Mouse (Mus musculus): ENCODE results near the gene Efcab14. TPM values are rescaled to one million over a fixed set of nuclear protein-coding genes. Genes with fewer than 3 reads are reported as not detected.

Gene Efcab14
- polyA plus RNA-seq, 1 experiment: 31.2 TPM

DNA sequence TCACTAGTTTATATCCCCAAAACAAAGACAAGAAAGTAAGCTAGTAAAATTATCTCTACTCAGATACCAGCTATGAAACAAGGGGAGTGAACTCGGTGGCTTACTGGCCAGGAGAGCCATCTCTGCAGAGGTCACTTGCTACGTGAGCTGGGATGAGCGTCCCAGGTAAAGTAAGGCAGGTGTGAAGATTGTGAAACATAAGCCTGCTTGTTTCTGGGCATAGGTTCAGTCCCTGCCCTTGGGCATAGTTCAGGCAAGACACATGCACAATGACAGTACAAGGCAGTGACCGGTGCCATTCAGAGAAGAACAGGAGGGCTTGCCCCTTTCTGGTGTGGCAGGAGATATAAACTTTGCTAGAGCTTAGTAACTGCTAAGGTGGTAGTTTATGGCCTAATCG lies 78.1 kb downstream of the Efcab14 start:
- Histone ChIP-seq H3K27me3 (ENCODE audit: control insufficient read depth, insufficient read depth, low read length) (no peaks in the 10 kb centered on the region), H3K27ac (ENCODE audit: control insufficient read depth, insufficient read depth, low read length) (no peak overlapping the region), H3K4me1 (replicated peaks; ENCODE audit: control insufficient read depth, insufficient read depth, low read length) (no peaks in the 10 kb centered on the region), H3K4me3 (ENCODE audit: control insufficient read depth, insufficient read depth, low read length) (no peak overlapping the region), H3K36me3 (ENCODE audit: control insufficient read depth, insufficient read depth, low read length) (0 out of 2 replicates have a peak, but pooled peaks cover 3% of the 10 kb centered on the region)
- DNase-seq: no peak
- WGBS: 95% methylated on average over 5 of the region's 5 CpGs
- TF ChIP-seq CTCF (IDR thresholded peaks at IDR 0.05; ENCODE audit: borderline replicate concordance, control insufficient read depth, extremely low read depth, insufficient read depth, low read length, poor library complexity) (no peak), POLR2A (IDR thresholded peaks at IDR 0.05; ENCODE audit: control insufficient read depth, extremely low read depth, insufficient read depth, low read length, poor library complexity) (no peak)

GRCm38 (mm10) chr4:115820199-115820598 lies 82.7 kb downstream of the Efcab14 start:
- DNase-seq: no peak
- Histone ChIP-seq H3K27me3 (ENCODE audit: control insufficient read depth, insufficient read depth, low read length) (no peaks in the 10 kb centered on the region), H3K4me1 (replicated peaks; ENCODE audit: control insufficient read depth, insufficient read depth, low read length) (no peaks in the 10 kb centered on the region; the same call in 1 of the 2 replicates), H3K4me3 (ENCODE audit: control insufficient read depth, insufficient read depth, low read length) (no peak overlapping the region), H3K36me3 (ENCODE audit: control insufficient read depth, insufficient read depth, low read length) (no peaks in the 10 kb centered on the region), H3K27ac (ENCODE audit: control insufficient read depth, insufficient read depth, low read length) (no peak overlapping the region)
- TF ChIP-seq POLR2A (IDR thresholded peaks at IDR 0.05; ENCODE audit: control insufficient read depth, extremely low read depth, insufficient read depth, low read length, poor library complexity) (no peak), CTCF (IDR thresholded peaks at IDR 0.05; ENCODE audit: borderline replicate concordance, control insufficient read depth, extremely low read depth, insufficient read depth, low read length, poor library complexity) (no peak)
- 97% methylated on average over 3 of the region's 3 CpGs for WGBS

GRCm38 (mm10) chr4:115820944-115821343 lies 83.4 kb downstream of the Efcab14 start:
- WGBS: 99% methylated on average over 3 of the region's 3 CpGs
- Histone ChIP-seq H3K27me3 (ENCODE audit: control insufficient read depth, insufficient read depth, low read length) (no peaks in the 10 kb centered on the region), H3K4me3 (ENCODE audit: control insufficient read depth, insufficient read depth, low read length) (no peak overlapping the region), H3K27ac (ENCODE audit: control insufficient read depth, insufficient read depth, low read length) (no peak overlapping the region), H3K4me1 (replicated peaks; ENCODE audit: control insufficient read depth, insufficient read depth, low read length) (no peaks in the 10 kb centered on the region; the same call in 1 of the 2 replicates), H3K36me3 (ENCODE audit: control insufficient read depth, insufficient read depth, low read length) (no peaks in the 10 kb centered on the region)
- no peak for TF ChIP-seq CTCF (IDR thresholded peaks at IDR 0.05; ENCODE audit: borderline replicate concordance, control insufficient read depth, extremely low read depth, insufficient read depth, low read length, poor library complexity)
- TF ChIP-seq POLR2A (IDR thresholded peaks at IDR 0.05; ENCODE audit: control insufficient read depth, extremely low read depth, insufficient read depth, low read length, poor library complexity): no peak
- no peak for DNase-seq

- H3K36me3 ChIP-seq (ENCODE audit: control insufficient read depth, insufficient read depth, low read length): no peaks in the 10 kb centered on the region
- no peak overlapping the region for H3K4me3 ChIP-seq (ENCODE audit: control insufficient read depth, insufficient read depth, low read length)
- H3K4me1 ChIP-seq (replicated peaks; ENCODE audit: control insufficient read depth, insufficient read depth, low read length): no peaks in the 10 kb centered on the region; the same call in 1 of the 2 replicates
- no peak overlapping the region for H3K27ac ChIP-seq (ENCODE audit: control insufficient read depth, insufficient read depth, low read length)
- no peak for DNase-seq
- no peak for TF ChIP-seq CTCF (IDR thresholded peaks at IDR 0.05; ENCODE audit: borderline replicate concordance, control insufficient read depth, extremely low read depth, insufficient read depth, low read length, poor library complexity)
- no peak for TF ChIP-seq POLR2A (IDR thresholded peaks at IDR 0.05; ENCODE audit: control insufficient read depth, extremely low read depth, insufficient read depth, low read length, poor library complexity)
- no peaks in the 10 kb centered on the region for H3K27me3 ChIP-seq (ENCODE audit: control insufficient read depth, insufficient read depth, low read length)
These were observed 83.9 kb downstream of the Efcab14 start for GRCm38 (mm10) chr4:115821431-115821830.

DNA sequence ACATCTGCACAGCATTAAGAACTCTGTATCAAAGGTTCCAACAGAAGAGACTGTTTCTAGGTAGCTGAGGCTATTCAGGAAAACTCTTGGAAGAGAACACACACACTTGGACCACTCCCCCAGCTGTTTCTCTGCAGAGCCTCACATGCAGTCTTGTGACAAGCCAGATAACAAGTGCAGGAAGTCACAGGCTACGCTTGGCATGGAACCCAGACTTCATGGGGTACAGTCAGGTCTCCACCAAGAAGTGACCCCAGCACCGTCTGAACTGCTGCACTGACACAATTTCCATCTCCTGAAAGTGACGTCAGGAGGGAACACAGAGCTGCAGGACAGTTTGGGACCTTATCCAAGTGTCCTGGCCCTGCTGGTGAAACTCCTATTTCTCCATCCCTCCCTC lies 84.4 kb downstream of the Efcab14 start:
- Histone ChIP-seq H3K36me3 (ENCODE audit: control insufficient read depth, insufficient read depth, low read length) (no peaks in the 10 kb centered on the region), H3K27me3 (ENCODE audit: control insufficient read depth, insufficient read depth, low read length) (no peaks in the 10 kb centered on the region), H3K27ac (ENCODE audit: control insufficient read depth, insufficient read depth, low read length) (no peak overlapping the region), H3K4me3 (ENCODE audit: control insufficient read depth, insufficient read depth, low read length) (no peak overlapping the region), H3K4me1 (replicated peaks; ENCODE audit: control insufficient read depth, insufficient read depth, low read length) (no peaks in the 10 kb centered on the region; the same call in 1 of the 2 replicates)
- no peak for TF ChIP-seq POLR2A (IDR thresholded peaks at IDR 0.05; ENCODE audit: control insufficient read depth, extremely low read depth, insufficient read depth, low read length, poor library complexity)
- no peak for TF ChIP-seq CTCF (IDR thresholded peaks at IDR 0.05; ENCODE audit: borderline replicate concordance, control insufficient read depth, extremely low read depth, insufficient read depth, low read length, poor library complexity)
- WGBS: 86% methylated on average over 3 of the region's 3 CpGs
- DNase-seq: no peak

DNA sequence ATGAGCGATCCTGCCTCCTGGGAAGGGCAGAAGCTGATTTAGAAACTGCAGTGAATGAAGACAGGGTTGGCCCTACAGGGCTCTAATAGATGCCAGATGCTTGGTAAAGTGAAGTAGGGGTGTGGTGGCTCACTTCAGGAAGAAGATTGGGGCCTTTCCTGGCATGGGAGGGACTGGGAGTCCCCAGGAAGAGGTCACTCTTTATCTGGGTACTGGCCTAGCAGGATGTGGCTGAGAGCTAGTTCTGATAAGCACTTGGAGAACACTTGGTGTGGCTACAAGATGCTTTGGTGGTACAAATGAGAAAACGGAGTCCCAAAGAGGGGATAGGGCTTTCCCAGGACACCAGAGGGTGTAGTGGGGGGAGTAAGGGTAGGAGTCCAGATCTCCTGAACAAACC lies 86.6 kb downstream of the Efcab14 start:
- Histone ChIP-seq H3K4me1 (replicated peaks; ENCODE audit: control insufficient read depth, insufficient read depth, low read length) (peaks cover 7% of the 10 kb centered on the region), H3K36me3 (ENCODE audit: control insufficient read depth, insufficient read depth, low read length) (no peaks in the 10 kb centered on the region), H3K27me3 (ENCODE audit: control insufficient read depth, insufficient read depth, low read length) (no peaks in the 10 kb centered on the region), H3K4me3 (ENCODE audit: control insufficient read depth, insufficient read depth, low read length) (no peak overlapping the region), H3K27ac (ENCODE audit: control insufficient read depth, insufficient read depth, low read length) (no peak overlapping the region)
- no peak for TF ChIP-seq POLR2A (IDR thresholded peaks at IDR 0.05; ENCODE audit: control insufficient read depth, extremely low read depth, insufficient read depth, low read length, poor library complexity)
- TF ChIP-seq CTCF (IDR thresholded peaks at IDR 0.05; ENCODE audit: borderline replicate concordance, control insufficient read depth, extremely low read depth, insufficient read depth, low read length, poor library complexity): no peak
- WGBS: 83% methylated on average over 2 of the region's 2 CpGs
- DNase-seq: no peak

GRCm38 (mm10) chr4:115825271-115825670 lies 87.7 kb downstream of the Efcab14 start:
- Histone ChIP-seq H3K27me3 (ENCODE audit: control insufficient read depth, insufficient read depth, low read length) (no peaks in the 10 kb centered on the region), H3K27ac (ENCODE audit: control insufficient read depth, insufficient read depth, low read length) (no peak overlapping the region), H3K4me1 (replicated peaks; ENCODE audit: control insufficient read depth, insufficient read depth, low read length) (peaks cover 15% of the 10 kb centered on the region), H3K36me3 (ENCODE audit: control insufficient read depth, insufficient read depth, low read length) (no peaks in the 10 kb centered on the region), H3K4me3 (ENCODE audit: control insufficient read depth, insufficient read depth, low read length) (no peak overlapping the region)
- no peak for DNase-seq
- WGBS: 64% methylated on average over 2 of the region's 2 CpGs
- no peak for TF ChIP-seq CTCF (IDR thresholded peaks at IDR 0.05; ENCODE audit: borderline replicate concordance, control insufficient read depth, extremely low read depth, insufficient read depth, low read length, poor library complexity)

Other genes starting within 250 kb of the Efcab14 start
- 0.11 and 0.45 TPM in 2 replicates for gene Cyp4a14, start 241.6 kb upstream of the Efcab14 start, polyA plus RNA-seq (2012; rRNA removed)
- gene Cyp4a10, start 219.5 kb upstream of the Efcab14 start, polyA plus RNA-seq (2012; rRNA removed): 0.07 and 0.83 TPM in 2 replicates
- gene Cyp4a31, start 174.1 kb upstream of the Efcab14 start, polyA plus RNA-seq (2012; rRNA removed): 0.04 TPM in 1 of 2 replicates, not detected in the other
- not detected in 2 replicates for gene Cyp4a32, start 136.8 kb upstream of the Efcab14 start, polyA plus RNA-seq (2012; rRNA removed)
- 6.2 and 9.2 TPM in 2 replicates for gene Cyp4b1, start 90.0 kb upstream of the Efcab14 start, polyA plus RNA-seq (2012; rRNA removed)
- 0.71 and 0.87 TPM in 2 replicates for gene Tex38, start 43.3 kb downstream of the Efcab14 start, polyA plus RNA-seq (2012; rRNA removed)
- gene Atpaf1, start 47.1 kb downstream of the Efcab14 start, polyA plus RNA-seq (2012; rRNA removed): 30.2 and 37.5 TPM in 2 replicates
- 36.4 and 36.8 TPM in 2 replicates for gene Mob3c, start 90.3 kb downstream of the Efcab14 start, polyA plus RNA-seq (2012; rRNA removed)
- gene Mknk1, start 101.5 kb downstream of the Efcab14 start, polyA plus RNA-seq (2012; rRNA removed): 101 and 136 TPM in 2 replicates
- gene Kncn, start 146.7 kb downstream of the Efcab14 start, polyA plus RNA-seq (2012; rRNA removed): 0.09 and 0.15 TPM in 2 replicates
- gene 6430628N08Rik, start 152.9 kb downstream of the Efcab14 start, polyA plus RNA-seq (2012; rRNA removed): 0.17 TPM in 1 of 2 replicates, not detected in the other
- 0.14 and 0.18 TPM in 2 replicates for gene Dmbx1, start 202.2 kb downstream of the Efcab14 start, polyA plus RNA-seq (2012; rRNA removed)